Mouse (Mus musculus) c-Kit-positive CD71-positive TER-119-negative erythroid progenitor cells, embryonic 14.5 days (primary cell): ENCODE measurements around the gene Srsf10.

Experiments
- DNase-seq: peaks from one replicate; pipeline ENCODE4 v3.0.0-alpha.2; 2013; ENCODE audit warnings: low read depth

Srsf10 gene

DNA sequence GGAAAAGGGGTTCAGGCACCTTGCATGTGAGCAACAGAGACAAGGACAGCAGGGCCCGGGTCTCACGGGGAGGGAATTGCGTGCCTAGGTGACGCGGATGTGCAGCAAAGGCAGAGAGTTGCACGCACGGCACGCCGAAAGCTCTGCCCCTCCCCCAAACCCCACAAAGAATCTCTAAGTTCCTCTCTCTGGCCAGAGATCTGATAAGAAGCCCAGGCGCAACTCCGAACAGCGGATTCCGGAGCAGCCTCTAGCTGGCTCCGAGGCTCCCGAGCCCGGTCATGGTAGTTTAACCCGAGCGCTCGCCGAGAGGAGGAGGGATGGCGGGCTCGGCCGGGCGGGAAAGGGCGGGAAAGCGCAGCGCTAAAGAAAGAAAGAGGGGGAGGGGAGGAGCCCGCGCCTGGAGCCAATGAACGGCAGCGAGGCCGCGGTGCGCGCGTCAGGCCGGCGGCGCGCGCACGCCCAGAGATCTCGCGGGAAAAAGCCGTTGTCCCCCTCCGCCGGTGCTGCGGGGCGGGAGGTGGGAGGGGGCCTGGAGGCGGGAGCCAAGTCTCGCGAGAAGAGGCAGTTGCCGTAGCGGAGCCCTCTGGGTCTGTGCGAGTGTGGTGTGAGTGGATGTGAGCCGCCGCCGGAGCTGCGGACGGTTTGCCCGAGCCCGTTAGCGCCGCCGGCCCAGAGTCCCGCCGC is at the start of gene Srsf10:
TSS of gene Srsf10 (plus strand) at position 212 of the 687 bp plus-strand sequence.
- peak; percentile 94 for DNase-seq

DNA sequence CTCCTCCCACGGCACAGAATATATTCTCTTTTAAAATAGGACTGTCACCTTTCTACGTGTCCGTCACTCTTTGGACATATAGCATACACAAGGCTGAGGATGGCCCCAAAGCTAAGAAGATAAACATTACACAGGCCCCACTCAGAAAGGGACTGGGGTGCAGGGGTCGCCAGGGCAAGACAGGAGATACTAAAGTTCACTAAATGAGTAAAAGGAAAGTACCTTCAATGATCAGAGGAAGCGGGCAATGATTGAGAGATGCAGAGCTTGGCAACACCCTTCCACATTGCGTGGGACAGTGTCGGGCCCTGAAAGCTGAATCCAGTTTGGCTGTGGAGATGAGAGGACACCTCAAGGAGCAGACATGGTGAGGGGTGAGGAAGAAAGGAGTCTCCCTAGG is 40.7 kb upstream of the Srsf10 start:
- DNase-seq, result no peak

DNA sequence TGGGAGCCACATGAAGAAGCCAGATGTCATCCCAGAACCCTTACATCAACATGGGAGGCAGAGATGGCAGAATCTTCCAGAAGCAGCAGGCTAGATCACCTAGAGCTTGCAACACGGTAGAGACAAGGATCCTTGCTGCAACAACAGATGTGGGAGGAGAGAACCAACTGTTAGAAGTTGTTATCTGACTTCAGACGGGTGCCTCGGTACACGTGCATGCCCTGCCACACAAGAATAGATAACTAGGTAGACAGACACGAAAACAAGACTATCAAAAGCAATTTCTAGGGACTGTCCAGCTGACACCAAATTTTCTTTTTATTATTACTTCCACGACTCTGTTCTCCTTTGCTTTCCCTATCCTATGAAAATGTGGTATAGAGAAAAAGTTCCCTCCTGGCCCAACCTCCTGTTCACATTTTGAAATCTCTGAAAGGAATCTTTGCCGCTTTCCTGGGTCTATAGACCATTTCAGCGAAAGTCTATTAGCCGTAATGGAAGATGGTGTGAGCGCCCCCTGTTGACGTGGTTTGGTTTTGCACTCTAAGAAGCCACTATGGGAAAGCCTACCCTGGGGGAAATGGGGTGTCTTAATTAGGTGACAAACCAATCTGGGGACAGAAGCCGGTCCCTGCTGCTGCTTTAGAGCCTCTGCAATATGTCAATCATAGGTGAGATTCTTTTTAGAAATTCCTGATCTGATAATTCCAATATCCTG is 38.5 kb upstream of the Srsf10 start:
- peak; percentile 78 for DNase-seq

DNA sequence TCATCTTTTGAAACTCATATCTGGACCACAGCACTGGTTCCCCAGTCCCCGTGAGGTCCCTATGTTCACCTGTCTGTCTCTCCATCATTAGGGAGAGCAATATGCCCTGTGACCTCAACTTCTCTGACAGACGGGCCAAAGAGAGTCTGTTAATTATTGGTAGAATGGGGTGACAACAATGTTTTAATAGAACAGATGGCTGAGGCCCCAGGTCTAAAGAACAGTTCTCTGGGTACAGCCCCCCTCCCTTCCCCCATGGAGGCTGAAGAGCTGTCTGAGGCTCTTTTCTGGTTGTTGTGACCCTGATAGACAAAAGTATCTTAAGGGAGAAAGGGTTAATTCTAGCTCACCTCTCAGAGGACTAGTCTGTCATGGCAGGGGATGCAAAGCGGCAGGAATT is 37.2 kb upstream of the Srsf10 start:
- no peak for DNase-seq

DNA sequence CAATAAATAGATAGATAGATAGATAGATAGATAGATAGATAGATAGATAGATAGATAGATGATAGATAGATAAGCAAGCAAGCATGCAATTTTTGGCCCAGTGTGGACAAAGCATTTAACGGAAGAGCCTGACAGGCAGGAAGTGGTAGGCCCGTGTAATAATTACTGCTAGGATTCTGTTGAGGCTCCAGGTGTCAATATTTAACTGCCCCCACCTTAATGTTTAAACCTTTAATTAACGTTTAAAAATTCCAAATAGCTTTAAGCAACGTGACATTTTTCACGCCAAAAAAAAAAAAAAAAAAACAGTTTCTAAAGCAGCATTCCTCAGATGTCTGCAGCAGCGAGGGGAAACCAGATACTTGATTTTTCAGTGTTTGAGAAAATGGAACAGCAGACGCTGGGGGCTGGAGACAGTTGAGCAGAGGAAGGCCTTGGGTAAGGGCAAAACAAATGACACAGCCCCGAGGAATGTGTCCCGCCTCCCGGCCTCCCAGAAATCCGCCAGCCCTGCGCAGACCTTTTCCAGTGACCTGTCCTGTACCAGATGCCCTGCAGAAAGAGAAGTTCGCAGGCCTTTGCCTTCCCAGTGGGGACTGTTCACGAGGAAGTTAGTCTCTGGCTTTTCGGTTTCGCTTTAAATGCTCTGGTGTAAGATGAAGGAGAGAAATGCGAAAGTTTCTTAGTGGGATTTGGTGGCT is 35.6 kb upstream of the Srsf10 start:
- no peak for DNase-seq

DNA sequence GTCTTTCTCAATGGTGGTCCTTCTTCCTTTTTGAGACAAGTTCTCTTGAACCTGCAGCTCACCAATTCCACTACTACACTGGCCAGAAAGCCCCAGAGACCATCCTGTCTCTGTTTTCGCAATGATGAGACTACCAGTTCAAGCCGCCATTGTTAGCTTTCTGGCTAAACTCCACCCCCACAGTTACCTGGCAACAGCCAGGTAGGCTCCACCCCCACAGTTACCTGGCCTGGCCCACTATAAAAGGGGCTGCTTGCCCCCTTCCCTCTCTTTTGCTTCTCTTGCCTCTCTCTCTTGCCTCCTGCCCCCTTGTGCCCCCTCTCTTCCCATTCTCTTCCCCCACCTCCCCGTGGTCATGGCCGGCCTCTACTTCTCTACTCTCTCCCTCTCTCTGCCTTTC is 33.8 kb upstream of the Srsf10 start:
- no peak for DNase-seq

GRCm38 (mm10) chr4:135823298-135823697 is 32.2 kb upstream of the Srsf10 start:
- DNase-seq, result peak; percentile 41

DNA sequence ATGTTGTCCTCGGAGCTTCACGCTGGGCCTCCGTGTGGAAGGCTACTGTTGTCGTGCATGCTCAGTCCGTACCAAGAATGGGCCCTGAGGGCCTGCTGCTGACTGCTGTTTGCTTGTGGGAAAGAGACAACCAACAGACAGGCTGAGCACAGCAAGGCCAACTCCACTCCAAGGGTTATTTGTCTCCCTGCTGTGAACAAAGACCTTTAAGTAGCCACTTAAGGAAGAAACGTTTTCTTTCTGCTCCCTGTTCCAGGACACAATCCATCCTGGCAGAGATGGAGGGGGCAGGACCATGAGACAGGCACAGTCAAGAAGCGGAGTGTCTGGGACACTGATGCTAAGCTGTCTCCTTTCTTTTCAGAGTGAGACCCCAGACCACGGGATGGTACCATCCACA is 31.3 kb upstream of the Srsf10 start:
- DNase-seq, result no peak

GRCm38 (mm10) chr4:135828491-135828890 is 27.1 kb upstream of the Srsf10 start:
- DNase-seq, result no peak

DNA sequence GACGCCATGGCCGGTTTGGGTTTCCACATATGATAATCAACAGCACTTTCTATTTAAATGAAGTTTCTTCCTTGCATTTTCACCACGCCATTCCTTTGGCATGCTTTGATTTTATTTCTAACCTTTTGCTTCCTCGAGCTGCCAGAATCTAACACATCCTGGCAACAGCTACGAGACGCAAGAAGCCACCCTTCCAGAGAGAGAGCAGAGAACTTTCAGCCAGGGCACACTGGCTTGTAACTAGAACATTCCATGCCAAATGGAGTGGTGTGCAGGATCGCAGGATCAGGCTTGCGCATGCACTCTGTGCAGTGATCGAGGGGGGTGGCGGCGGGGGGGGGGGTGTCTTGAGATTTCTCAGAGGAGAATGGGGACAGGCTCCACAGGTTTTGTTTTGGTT is 23.5 kb upstream of the Srsf10 start:
- no peak for DNase-seq

GRCm38 (mm10) chr4:135833301-135834123 is 22.0 kb upstream of the Srsf10 start:
- no peak for DNase-seq

- no peak for DNase-seq
Observed at GRCm38 (mm10) chr4:135834124-135834717, 21.3 kb upstream of the Srsf10 start.

DNA sequence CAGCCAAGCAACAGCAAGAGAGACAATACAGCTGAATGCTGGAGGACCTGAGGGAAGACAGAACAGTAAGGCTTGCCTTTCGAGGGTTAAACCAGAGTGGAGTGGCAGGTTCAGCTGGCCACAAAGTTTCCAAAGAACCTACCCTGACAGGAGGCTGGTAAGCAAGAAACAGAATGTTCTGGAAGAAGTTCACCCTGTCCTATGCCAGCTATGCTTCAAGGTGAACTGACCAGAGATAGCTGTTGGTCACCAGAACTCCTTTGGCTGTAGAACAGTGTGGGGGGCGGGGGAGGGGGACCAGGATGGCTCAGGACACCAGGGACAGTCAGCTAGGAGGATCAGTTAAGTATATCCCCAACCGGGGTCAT is 16.6 kb upstream of the Srsf10 start:
- DNase-seq, result no peak

GRCm38 (mm10) chr4:135839293-135840011 is 16.1 kb upstream of the Srsf10 start:
- DNase-seq, result no peak

- DNase-seq, result no peak
Observed at GRCm38 (mm10) chr4:135844400-135844799, 11.1 kb upstream of the Srsf10 start.

GRCm38 (mm10) chr4:135847581-135847980 is 8.0 kb upstream of the Srsf10 start:
- DNase-seq, result no peak

GRCm38 (mm10) chr4:135850411-135851095 is 5.0 kb upstream of the Srsf10 start:
- DNase-seq, result no peak

DNA sequence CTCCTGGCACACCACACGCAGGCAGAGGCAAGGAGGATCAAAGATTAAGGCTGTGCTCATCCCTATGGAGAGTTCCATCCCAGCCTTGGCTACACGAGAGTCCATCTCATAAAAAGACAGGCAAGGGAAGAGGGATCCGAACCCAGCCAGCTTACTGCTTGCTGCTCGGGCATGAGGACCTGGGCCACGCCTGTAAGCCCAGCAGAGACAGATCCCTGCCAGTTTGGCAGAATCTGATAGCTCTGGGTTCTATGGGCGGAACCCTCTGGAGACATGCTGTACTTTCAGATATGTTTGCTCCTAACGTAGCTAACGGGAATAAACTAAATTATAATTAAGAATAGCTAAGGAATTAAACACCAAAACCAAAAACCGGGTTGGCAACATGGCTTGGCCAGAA is 3.6 kb upstream of the Srsf10 start:
- peak; percentile 61 for DNase-seq

GRCm38 (mm10) chr4:135853987-135854546 is 1.5 kb upstream of the Srsf10 start:
- DNase-seq, result no peak

DNA sequence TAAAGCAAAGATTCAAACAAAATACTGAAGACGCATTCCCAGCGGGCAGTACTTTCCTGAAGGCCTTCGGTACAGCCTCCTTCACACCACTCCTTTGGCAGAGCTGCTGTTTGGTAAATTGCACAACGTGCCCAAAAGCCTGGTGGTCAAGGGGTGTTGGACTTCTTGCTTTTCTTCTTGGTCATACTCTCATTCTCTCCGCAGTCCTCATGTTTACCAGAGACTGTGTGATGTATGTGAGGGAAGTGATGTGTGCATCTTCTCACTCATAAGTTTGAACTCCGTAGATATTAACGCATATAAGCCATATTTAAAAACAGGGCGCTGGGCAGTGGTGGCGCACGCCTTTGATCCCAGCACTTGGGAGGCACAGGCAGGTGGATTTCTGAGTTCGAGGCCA is 917 bp upstream of the Srsf10 start:
- no peak for DNase-seq
